Mouse (Mus musculus) mesoderm, embryonic 11.5 days (tissue): ENCODE measurements around the gene Slirp.

Source experiments
- DNase-seq: peaks from one replicate; pipeline ENCODE4 v3.0.0-alpha.2; 2012; ENCODE audit warnings: low read depth, low spot score

Slirp gene

GRCm38 (mm10) chr12:87443700-87444122, at the start of gene Slirp, which contains the start of gene Alkbh1:
TSS of gene Slirp (plus strand) at chr12:87443896.
TSS of gene Alkbh1 (minus strand) at chr12:87444017.
- DNase-seq = peak; percentile 95

- no peak for DNase-seq
Measured at GRCm38 (mm10) chr12:87394316-87394715, 49.4 kb upstream of the Slirp start.

- no peak for DNase-seq
Measured at GRCm38 (mm10) chr12:87397126-87397525, 46.6 kb upstream of the Slirp start.

- no peak for DNase-seq
Measured at GRCm38 (mm10) chr12:87397811-87398417, 45.8 kb upstream of the Slirp start.

- no peak for DNase-seq
Measured at GRCm38 (mm10) chr12:87399119-87399819, 44.4 kb upstream of the Slirp start.

GRCm38 (mm10) chr12:87401883-87402282, 41.8 kb upstream of the Slirp start:
- DNase-seq = no peak

GRCm38 (mm10) chr12:87405165-87405564, 38.5 kb upstream of the Slirp start:
- DNase-seq = no peak

GRCm38 (mm10) chr12:87405721-87406120, 38.0 kb upstream of the Slirp start:
- DNase-seq = no peak

GRCm38 (mm10) chr12:87407869-87408605, 35.7 kb upstream of the Slirp start:
- DNase-seq = no peak

- no peak for DNase-seq
Measured at GRCm38 (mm10) chr12:87409123-87409522, 34.6 kb upstream of the Slirp start.

- DNase-seq = no peak
Measured at GRCm38 (mm10) chr12:87410999-87411398, 32.7 kb upstream of the Slirp start.

GRCm38 (mm10) chr12:87413179-87413790, 30.4 kb upstream of the Slirp start:
- DNase-seq = peak; percentile 71

- no peak for DNase-seq
Measured at GRCm38 (mm10) chr12:87415358-87415757, 28.3 kb upstream of the Slirp start.

- peak; percentile 65 for DNase-seq
Measured at GRCm38 (mm10) chr12:87416690-87417089, 27.0 kb upstream of the Slirp start.

GRCm38 (mm10) chr12:87418921-87419320, 24.8 kb upstream of the Slirp start:
- DNase-seq = peak; percentile 61

GRCm38 (mm10) chr12:87419974-87420485, 23.7 kb upstream of the Slirp start:
- DNase-seq = no peak

- DNase-seq = no peak
Measured at GRCm38 (mm10) chr12:87421708-87422507, 21.8 kb upstream of the Slirp start.

GRCm38 (mm10) chr12:87423700-87424099, 20.0 kb upstream of the Slirp start:
- no peak for DNase-seq

GRCm38 (mm10) chr12:87424516-87424915, 19.2 kb upstream of the Slirp start:
- DNase-seq = no peak

- DNase-seq = no peak
Measured at GRCm38 (mm10) chr12:87426354-87427031, 17.2 kb upstream of the Slirp start.
